Mouse (Mus musculus): ENCODE data around the gene Atrnl1.

Gene Atrnl1

GRCm38 (mm10) chr19:58068958-58069357, 458.1 kb downstream of the Atrnl1 start:
- DNase-seq (ENCODE audit: low read depth, low spot score), result no peak

GRCm38 (mm10) chr19:58072404-58072803, 461.6 kb downstream of the Atrnl1 start:
- DNase-seq (ENCODE audit: low read depth, low spot score), result no peak

- DNase-seq (ENCODE audit: low read depth, low spot score), result no peak
These were observed 462.0 kb downstream of the Atrnl1 start for GRCm38 (mm10) chr19:58072846-58073245.

GRCm38 (mm10) chr19:58075252-58075651, 464.4 kb downstream of the Atrnl1 start:
- no peak for DNase-seq (ENCODE audit: low read depth, low spot score)

GRCm38 (mm10) chr19:58076961-58077371, 466.1 kb downstream of the Atrnl1 start:
- no peak for DNase-seq (ENCODE audit: low read depth, low spot score)

- no peak for DNase-seq (ENCODE audit: low read depth, low spot score)
These were observed 466.8 kb downstream of the Atrnl1 start for GRCm38 (mm10) chr19:58077529-58078070.

GRCm38 (mm10) chr19:58080168-58080567, 469.3 kb downstream of the Atrnl1 start:
- DNase-seq (ENCODE audit: low read depth, low spot score), result no peak

GRCm38 (mm10) chr19:58082751-58083150, 471.9 kb downstream of the Atrnl1 start:
- no peak for DNase-seq (ENCODE audit: low read depth, low spot score)

GRCm38 (mm10) chr19:58084826-58085225, 474.0 kb downstream of the Atrnl1 start:
- DNase-seq (ENCODE audit: low read depth, low spot score), result no peak

- DNase-seq (ENCODE audit: low read depth, low spot score), result no peak
These were observed 475.9 kb downstream of the Atrnl1 start for GRCm38 (mm10) chr19:58086734-58087133.

GRCm38 (mm10) chr19:58087901-58088300, 477.1 kb downstream of the Atrnl1 start:
- DNase-seq (ENCODE audit: low read depth, low spot score), result no peak

- no peak for DNase-seq (ENCODE audit: low read depth, low spot score)
These were observed 477.6 kb downstream of the Atrnl1 start for GRCm38 (mm10) chr19:58088433-58088832.

- DNase-seq (ENCODE audit: low read depth, low spot score), result no peak
These were observed 481.1 kb downstream of the Atrnl1 start for GRCm38 (mm10) chr19:58091911-58092310.

GRCm38 (mm10) chr19:58094781-58095543, 484.1 kb downstream of the Atrnl1 start:
- DNase-seq (ENCODE audit: low read depth, low spot score), result no peak

- DNase-seq (ENCODE audit: low read depth, low spot score), result no peak
These were observed 484.9 kb downstream of the Atrnl1 start for GRCm38 (mm10) chr19:58095776-58096175.

GRCm38 (mm10) chr19:58097195-58097594, 486.4 kb downstream of the Atrnl1 start:
- no peak for DNase-seq (ENCODE audit: low read depth, low spot score)

GRCm38 (mm10) chr19:58099539-58099938, 488.7 kb downstream of the Atrnl1 start:
- DNase-seq (ENCODE audit: low read depth, low spot score), result no peak

GRCm38 (mm10) chr19:58100381-58100780, 489.5 kb downstream of the Atrnl1 start:
- DNase-seq (ENCODE audit: low read depth, low spot score), result no peak

- no peak for DNase-seq (ENCODE audit: low read depth, low spot score)
These were observed 493.7 kb downstream of the Atrnl1 start for GRCm38 (mm10) chr19:58104544-58104943.

GRCm38 (mm10) chr19:58107632-58108031, 496.8 kb downstream of the Atrnl1 start:
- no peak for DNase-seq (ENCODE audit: low read depth, low spot score)

- no peak for DNase-seq (ENCODE audit: low read depth, low spot score)
These were observed 499.7 kb downstream of the Atrnl1 start for GRCm38 (mm10) chr19:58110491-58110890.

- DNase-seq (ENCODE audit: low read depth, low spot score), result no peak
These were observed 500.5 kb downstream of the Atrnl1 start for GRCm38 (mm10) chr19:58111291-58111690.

- no peak for DNase-seq (ENCODE audit: low read depth, low spot score)
These were observed 501.3 kb downstream of the Atrnl1 start for GRCm38 (mm10) chr19:58112151-58112550.

Data from retina, postnatal 7 days (tissue).